Mouse (Mus musculus): Measurements from ENCODE around the gene Rcc2.

The Rcc2 gene

DNA sequence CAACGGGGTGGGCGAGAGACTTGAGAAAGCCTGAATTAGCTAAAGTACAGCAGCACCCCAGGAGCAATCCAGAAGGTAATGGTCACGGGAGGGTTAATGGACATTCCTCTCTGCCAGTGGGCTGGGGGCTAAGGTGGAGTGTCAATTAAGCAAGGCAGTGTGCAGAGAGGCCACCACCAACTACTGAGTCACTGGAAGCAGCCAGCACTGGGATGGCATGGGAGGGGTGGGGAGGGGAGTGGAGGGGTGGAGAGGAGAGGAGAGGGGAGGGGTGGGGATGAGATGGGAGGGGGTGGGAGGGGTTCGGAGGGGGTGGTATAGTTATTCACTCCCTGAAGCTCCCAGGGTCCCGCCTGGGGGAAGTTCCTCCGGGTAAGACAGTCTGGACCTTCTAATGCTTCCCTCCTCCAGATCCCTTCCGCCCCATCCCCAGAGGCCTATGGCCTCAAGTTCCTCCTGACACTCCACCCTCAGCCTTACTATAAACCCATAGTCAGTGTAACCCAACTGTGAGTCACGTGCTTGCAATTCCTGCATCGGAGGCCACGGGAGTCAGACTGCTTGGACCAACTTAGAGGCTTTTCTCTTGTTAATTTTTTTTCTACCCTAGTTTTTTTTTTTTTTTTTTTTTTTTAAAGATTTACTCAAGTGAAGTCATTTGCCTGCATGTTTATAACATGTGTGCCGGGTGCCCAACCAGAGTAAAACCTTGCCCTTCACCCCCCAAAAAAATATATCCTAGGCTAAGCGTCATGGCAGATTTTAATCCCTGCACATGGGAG lies 12.1 kb upstream of the Rcc2 start:
- DNase-seq, result no peak

- DNase-seq, result no peak
These were observed 11.4 kb upstream of the Rcc2 start for GRCm38 (mm10) chr4:140688826-140689425.

DNA sequence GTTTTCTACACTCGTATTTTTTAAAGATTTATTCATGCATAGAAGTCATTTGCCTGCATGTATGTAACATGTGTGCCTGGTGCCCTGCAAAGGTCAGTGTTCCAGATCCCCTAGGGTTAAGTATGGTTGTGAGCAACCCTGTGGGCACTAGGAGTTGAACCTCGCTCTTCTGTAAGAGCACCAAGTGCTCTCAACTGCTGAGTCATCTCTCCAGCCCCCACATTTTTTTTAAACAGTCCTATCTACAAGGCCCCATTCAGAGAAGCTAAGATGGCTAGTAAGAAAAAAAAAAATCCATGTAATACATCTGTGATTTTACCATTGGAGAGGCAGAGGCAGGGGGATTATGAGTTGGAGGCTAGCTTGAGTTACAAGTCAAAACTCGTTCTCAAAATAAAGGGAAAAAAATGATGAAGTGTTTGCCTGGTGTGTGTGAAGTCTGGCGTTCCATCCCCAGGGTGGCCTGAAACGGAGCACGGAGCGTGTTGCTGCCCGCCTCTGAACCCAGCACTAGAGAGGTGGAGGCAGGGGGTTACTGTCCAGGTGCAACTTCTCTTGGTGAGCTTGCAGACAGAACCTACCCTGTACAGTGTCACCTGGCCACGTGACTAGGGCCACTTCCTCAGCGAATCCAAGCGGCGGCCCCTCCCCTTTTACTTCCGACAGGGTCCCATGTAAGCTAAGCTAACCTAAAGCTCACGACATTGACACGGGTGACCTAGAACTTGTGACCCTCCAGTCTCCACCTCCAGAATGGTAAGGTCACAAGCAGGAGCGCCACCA lies 10.3 kb upstream of the Rcc2 start:
- no peak for DNase-seq

- DNase-seq, result no peak
These were observed 8.9 kb upstream of the Rcc2 start for GRCm38 (mm10) chr4:140691481-140691880.

- DNase-seq, result no peak
These were observed 6.8 kb upstream of the Rcc2 start for GRCm38 (mm10) chr4:140693513-140693912.

GRCm38 (mm10) chr4:140694551-140695060 lies 5.7 kb upstream of the Rcc2 start:
- no peak for DNase-seq

DNA sequence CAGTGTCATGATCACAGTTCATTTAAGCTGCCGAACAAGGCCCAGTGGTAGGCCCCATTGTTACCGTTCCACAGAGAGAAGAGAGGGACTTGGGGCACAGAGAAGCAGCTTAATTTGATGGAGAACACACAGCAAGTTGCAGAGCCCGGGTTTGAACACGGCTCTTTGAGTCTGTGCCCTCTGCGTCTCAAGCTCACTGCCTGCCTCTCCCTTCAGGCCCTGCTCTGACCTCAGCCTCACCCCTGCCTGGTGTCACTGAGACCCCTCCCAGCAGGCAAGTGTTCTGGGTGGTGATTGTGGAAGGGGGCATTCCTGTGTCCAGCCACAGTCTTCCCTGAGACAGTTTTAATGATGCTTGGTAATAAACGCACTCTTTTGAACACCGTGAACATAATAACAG lies 5.2 kb upstream of the Rcc2 start:
- no peak for DNase-seq

DNA sequence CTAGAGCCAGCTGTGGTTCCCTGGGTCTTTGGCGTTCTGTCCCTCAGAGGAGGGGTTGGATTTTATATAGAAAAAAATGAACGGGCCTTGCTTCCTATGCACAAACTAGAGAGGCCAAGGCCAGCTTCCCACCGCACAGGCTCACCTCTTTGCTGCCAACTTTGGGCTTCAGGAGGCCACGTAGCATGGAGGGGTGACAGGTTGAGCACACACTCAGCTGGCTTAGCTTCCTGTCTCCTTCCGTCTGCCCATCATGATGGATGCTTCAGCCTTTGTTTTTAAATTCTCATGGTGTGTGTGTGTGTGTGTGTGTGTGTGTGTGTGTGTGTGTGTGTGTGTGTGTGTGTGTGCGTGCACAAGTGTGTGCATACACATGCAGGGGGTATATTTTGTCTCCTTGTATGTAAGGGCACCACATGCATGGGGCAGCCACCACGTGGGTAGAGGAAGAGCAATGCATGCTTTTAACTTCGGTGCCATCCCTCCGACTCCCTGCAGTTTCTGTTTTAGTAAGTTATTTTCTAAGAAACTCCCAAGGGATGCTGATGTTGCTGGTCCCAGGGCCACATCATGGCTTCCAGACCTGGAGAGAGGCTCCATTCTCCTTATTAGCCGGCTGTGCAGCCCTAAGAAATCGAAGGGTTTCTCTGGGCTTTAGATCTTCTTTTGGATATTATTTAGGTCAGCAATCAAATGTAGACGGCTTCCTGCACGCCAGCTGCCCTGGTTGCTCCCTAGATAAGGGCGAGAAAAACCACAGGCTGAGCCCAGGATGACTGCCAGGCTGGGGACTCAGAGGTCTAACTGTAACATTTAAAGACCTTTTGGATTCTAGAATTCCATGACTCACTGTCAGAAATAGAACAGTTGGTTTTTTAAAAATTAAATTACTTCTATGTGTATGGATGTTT lies 4.4 kb upstream of the Rcc2 start:
- DNase-seq, result no peak

GRCm38 (mm10) chr4:140699441-140700127 lies 757 bp upstream of the Rcc2 start:
- DNase-seq, result peak; percentile 64

- peak; percentile 77 for DNase-seq
These were observed 841 bp downstream of the Rcc2 start for GRCm38 (mm10) chr4:140701049-140701715.

DNA sequence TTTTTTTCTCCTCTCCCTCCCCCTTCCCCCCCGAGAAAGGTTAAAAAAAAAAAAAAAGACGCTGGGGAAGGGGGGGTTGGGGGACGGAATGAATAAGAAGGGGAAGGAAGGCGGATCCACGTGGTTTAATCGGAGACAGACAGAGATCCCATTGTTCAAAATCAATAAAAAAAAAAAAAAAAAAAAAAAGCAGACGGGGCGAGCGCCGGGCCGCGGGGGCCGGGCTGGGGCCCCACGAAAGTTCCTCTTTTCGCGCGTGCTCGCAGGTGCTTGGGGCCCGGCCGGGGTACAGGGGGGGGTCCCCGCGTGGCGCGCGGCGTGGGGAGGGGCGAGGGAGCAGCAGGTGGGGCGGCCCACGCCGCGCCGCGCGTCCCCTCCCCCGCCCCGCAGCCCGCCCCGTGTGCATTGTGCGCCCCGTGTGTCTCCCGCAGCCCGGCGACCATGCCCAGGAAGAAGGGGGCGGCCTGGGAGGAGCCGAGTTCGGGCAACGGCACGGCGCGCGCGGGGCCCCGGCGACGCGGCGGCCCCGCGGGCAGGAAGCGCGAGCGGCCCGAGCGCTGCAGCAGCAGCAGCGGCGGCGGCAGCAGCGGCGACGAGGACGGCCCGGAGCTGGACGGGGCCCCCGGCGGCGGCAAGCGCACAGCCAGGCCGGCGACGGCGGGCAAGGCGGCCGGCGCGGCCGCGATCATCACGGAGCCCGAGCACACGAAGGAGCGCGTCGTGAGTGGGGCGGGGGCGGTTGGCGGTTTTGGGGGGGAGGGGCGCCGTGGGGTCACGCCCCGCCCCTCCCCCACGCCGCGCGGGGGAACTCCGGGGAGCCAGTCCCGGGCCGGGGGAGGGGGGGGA lies 1.6 kb downstream of the Rcc2 start:
- DNase-seq, result no peak

- peak; percentile 81 for DNase-seq
These were observed 2.4 kb downstream of the Rcc2 start for GRCm38 (mm10) chr4:140702611-140703327.

GRCm38 (mm10) chr4:140703636-140704035 lies 3.3 kb downstream of the Rcc2 start:
- no peak for DNase-seq

- DNase-seq, result no peak
These were observed 3.8 kb downstream of the Rcc2 start for GRCm38 (mm10) chr4:140704166-140704565.

DNA sequence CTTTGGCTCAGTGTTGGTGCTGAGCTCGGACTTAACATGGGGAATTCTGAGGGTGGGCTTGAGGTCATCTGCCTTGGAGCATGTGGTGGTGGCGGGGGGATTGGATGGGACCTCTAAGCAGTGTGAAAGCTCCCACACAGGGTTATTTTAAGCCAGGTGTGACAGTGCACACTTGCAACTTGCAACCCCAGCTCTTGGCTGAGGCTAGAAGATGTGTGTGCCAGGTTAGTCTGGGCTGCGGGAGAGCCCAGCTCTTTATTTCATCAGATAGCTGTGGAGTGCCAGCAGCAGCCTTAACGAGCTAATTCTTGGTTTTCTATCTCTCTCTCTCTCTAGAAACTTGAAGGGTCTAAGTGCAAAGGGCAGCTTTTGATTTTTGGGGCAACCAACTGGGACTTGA lies 7.3 kb downstream of the Rcc2 start:
- DNase-seq, result no peak

GRCm38 (mm10) chr4:140708297-140708927 lies 8.1 kb downstream of the Rcc2 start:
- DNase-seq, result no peak

DNA sequence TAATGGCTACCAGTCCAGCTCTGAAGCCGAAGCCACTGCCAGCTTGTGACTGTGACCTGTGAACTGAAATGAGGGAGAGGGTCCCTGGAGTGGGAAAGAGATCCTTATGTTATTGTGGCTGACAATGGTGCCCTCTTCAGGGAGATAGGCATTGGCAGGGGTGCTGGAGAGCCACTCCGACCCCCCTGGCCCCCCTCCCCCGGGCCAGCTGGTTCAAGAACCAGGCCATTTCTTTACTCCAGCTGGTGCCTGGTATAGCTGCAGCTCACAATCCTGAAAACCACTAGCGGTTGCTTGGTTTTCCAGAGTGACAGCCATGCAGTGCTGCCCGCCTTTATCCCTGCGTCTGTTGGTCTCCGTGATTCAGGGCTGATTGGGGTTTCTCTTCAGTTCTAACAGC lies 8.8 kb downstream of the Rcc2 start:
- DNase-seq, result no peak

DNA sequence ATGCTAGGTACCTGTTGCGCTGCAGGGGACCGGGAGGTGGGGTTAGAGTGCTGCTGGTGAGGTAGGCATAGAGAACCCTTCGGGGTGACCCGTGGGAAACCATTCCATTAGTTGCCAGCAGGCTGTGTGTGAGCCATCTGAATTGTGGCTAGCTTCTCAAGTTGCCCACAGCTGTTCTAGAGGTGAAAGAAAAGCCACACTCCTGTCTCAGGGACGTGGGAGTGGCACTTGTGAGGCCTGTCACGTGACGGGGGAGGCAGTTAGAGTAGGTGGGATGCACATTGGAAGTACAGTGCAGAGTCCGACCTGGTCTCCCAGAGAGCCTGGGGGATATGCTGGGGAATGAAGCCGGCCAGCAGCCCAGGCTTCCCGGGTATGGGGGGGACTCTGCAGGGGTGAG lies 9.3 kb downstream of the Rcc2 start:
- no peak for DNase-seq

DNA sequence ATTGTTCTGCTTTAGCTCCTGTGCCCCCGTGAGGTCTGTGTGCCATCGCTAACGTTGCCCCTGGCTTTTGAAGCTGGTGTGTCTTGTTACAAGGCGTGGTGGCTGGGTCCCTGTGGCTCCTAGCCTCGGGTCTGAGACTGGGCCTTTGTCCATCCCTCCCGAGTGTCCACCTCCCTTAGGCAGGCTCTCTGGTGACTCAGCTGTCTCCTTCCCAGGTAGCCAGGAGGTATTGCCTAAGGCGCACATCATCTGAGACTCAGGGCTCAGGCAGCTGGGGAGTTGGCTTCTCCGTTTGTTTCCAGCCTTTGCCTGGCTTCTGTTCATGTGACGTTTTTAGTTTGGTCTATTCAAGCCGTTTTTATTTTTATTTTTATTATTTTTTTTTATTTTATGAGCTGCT lies 10.4 kb downstream of the Rcc2 start:
- DNase-seq, result no peak

All from kidney, adult 9 months (tissue).